Mouse (Mus musculus) cerebellum, postnatal 10 days (tissue): ENCODE results near the gene Mast4.
"Not testable (repeated sequence)": the region's sequence is repeated elsewhere in the genome, so short reads cannot be mapped to it uniquely, and the experiment has no call there.

Experiments used
- DNase-seq, 2 experiments: peaks; one replicate each; pipeline ENCODE4 v3.0.0; 2021; ENCODE audit warnings: mixed read lengths in 2 of 2

Mast4 gene

DNA sequence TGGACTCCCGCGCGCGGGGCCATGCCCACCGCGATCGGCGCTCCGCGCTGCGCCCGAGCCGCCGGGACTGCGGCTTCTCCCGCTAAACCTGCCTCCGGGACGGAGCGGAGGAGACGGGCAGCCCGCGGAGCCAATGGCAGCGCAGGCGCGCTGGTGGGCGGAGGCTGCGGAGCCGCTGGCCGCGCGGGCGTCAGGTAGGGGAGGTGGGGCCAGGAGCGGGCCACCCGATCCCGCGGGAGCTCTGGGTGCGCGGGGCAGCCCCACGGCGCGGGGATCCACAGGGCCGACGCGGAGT, at the start of gene Mast4:
TSS of gene Mast4 (minus strand) at position 106 of the 295 bp plus-strand sequence.
- peak; percentile 91 to 96 for DNase-seq

DNA sequence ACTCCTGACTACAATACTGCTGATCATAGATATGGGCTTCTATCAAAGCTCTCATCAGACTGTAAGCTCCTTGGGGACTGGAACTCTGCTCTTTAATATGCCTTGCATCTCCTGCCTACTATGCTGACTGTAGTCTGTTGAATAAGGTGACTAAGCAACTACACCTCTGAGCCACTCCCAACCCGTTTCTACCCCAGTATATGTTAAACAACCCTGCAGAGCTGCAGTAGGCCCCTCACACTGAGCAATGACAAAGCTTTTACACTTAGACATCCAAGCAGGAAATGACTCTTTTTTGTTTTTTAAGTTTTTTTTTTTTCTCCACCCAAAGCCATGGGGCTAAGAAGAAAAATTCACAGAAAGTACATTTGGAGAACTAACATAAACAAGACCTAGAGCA, 40.2 kb upstream of the Mast4 start:
- no peak for DNase-seq

DNA sequence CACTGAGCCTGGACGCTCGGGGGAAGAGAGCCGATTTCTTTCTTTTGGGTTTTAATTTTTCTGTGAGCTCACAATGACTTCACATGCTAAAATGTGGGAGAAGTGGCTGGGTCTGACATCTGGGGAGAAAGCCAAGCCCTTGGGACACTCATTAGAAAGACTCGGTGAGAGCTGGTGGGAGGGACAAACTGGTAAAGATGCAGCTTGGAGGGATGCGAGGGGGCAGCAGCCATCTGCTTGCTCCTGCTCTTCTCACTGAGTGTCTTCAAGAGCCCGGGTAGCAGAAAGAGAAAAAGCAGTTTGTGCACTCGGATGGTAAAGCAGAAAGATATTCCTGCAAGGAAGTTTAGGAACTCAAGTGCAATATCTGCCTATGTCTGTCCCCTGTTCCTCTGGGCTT, 34.9 kb upstream of the Mast4 start:
- DNase-seq: no peak

DNA sequence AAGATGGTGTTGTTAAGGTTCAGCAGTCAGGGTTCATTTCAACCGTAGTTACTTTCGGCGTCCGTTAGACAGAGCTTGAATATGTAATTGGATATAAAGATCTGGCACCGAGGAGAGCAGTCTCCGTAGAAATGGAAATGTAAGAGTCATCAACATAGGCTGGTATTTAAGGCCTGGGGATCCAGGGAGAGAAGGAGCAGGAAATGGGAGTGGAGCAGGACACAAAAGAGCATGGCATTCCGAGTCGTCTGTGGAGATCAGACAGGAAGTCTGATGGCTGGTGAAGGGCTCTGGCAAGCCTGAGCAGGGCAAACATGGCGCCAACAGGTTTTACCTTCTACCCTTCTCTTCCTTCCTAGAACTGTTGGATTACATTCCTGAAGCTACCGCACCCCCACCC, 28.9 kb upstream of the Mast4 start:
- DNase-seq: no peak

DNA sequence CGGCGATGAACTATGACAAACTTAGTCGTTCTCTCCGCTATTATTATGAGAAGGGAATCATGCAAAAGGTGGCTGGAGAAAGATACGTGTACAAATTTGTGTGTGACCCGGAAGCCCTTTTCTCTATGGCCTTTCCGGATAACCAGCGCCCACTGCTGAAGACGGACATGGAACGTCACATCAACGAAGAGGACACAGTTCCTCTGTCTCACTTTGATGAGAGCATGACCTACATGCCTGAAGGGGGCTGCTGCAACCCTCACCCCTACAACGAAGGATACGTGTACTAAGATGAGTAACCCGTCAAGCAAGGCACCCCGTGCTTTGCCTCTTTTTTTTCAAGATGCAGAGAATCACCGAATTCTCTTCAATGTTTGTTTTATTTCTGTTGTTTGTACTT, 23.1 kb upstream of the Mast4 start:
- DNase-seq: not testable (repeated sequence)

DNA sequence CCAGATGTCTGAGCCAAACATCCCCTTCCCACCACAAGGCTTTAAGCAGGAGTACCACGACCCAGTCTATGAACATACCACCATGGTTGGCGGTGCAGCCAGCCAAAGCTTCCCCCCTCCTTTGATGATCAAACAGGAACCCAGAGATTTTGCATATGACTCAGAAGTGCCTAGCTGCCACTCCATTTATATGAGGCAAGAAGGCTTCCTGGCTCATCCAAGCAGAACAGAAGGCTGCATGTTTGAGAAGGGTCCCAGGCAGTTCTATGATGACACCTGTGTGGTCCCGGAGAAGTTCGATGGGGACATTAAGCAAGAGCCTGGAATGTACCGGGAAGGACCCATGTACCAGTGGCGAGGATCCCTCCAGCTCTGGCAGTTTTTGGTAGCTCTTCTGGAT, 22.6 kb upstream of the Mast4 start:
- not testable (repeated sequence) for DNase-seq

DNA sequence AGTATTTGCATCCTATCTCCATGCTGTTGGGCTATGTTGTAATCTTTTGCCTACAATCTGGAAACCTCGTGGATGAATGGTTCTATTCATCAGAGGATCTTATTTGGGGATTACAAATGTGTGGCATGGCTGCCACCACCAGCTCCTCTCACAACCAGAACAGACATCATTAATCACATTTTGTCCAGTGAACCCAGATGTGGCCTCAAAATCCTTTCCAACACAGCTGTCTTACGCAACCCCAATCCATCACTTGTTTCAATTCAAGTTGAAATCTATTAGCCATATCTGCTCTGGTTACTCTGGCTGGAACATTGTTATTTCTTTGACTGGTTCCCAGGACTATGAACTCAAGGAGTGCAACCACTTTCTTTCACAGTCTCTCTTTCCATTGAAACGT, 20.4 kb upstream of the Mast4 start:
- no peak for DNase-seq

DNA sequence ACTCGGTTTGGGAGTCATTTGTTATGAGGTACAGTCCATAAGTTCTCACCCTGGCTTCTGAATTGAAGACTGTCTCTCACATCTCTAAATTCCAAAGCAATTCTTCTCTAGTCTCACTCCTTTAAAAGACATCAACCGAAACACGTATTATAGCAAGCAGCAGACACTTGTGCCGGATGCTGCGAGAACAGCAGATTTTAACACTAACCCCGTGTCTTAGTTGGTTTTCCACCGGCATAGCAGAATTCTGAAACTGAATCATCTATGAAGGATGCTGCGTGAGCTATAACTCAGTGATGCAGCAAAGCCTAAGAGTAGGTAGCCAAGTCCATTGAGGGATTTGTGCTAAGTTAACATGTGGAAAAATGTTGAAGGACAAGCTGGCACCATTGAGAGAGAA, 10.5 kb upstream of the Mast4 start:
- no peak for DNase-seq

DNA sequence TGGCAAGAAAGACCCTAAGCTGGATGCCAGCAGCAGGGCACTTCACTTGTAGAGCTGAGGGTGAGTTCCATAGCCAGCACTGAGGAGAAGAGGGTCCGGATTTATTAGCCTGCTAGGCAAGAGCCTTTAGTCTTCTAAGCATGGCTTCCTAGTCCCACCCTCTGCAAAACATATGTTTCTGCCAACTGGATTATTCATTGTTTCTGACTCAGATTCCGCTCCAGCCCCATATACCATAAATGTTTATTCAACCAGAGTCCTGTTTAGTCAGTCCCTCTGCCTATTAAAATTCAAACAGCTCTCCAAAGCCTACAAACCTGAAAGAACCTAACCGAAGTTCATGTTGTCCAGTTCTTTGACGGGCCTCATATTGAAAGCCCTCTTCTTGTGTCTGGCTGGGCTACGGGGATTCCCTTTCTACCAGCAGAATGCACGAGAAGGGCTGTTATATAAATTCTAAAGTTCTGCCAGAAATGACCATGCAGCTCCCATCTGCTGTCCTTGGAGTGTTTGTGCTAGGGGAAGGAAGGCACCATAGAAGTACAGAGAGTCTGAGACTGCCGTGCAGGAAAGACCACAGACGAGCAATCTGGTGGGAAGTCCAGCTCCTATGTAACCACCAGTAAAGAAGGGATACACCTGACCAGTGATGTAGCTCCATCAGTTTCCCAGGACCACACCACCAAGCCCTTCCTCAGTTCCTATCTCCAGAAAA, 9.9 kb upstream of the Mast4 start:
- peak in 1 of 2 experiments; percentile 10 for DNase-seq

DNA sequence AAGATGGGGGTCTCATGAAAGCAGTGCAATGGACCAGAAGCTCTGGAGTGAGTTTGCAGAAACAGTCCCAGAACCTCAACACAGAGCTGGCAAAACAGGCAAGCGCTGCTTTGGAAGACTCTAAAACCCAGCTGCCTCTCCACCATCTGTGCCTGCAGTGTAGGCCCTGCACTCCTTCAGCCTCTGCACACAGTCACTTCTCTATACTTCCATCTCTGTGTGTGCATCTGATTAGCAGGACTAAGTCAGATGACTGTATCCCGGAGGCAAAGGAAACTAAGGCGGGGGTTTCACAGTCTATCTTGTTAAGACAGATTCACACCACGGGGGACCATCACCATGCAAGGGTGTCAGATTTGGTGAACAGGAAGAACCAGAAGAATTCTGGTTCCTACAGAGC, 6.7 kb upstream of the Mast4 start:
- DNase-seq: no peak

DNA sequence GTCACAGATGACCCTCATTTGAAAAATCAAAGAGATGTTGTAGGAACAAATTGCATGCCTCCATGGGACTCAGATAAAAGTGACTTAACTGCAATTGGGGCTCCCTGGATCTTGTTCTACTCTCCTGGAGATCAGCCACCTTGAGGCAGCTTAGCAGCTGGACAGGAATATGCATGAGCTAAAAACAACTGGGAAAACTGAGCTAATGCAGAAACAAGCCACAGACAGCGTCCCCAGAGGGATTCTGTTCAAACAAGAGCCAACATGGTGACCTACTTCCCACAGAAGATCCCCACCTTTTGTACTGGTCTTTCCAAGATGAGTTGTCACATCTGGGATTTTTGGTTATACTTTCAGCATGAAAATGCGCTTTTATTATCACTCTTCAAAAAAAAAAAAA, 4.3 kb upstream of the Mast4 start:
- DNase-seq: no peak

DNA sequence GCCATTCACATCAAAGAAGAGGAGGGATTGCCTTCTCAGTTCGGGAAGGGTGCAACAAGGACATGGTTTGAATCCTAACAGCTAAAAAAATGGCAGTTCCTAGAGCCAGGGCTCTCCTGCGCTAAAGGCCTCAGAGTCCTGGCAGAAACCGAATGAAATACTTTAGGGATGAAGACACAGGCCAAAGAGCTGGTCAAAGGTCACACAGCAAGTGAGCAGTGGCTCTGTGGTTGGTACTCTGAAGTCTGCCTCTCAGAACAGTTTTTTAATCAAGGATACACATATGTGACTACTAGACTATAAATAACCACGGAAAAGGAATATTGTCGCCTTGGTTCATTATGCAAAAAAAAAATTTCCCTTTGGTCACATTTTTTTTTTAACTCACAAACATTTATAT, 1.9 kb upstream of the Mast4 start:
- no peak for DNase-seq

DNA sequence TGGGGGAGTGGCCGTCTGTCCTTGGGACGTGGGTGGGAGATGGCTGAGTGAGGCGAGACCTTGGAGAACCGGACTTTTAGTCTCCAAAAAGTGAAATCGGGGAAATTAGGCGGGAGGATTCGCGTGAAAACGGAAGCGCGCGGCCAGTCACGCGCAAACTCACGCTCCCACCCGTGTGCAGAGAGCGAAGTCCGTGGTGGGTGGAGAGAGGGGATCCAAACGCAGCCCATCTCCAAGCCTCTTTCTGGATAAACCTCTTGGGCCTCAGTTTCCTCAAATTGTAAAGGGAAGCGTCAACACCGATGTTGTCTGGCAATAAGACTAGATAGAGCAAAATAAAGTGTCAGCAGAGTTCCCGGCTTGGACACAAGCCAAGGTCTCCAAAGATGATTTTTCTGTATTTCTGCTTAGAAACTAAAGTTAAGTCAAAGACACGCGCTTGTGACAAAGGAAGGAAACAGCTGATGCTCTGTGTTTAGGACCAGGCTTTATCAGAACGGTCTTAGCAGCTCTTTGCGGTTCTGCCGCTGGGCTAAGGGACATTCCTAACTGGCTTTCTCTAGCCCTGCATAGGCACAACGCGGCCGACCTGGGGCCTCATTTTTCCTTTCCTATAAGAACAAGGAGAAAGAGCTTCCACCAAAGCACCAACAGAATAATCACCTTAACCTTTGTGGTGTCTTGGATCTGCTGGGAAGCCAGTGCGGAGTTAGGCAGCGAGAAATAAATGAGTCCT, 594 bp upstream of the Mast4 start:
- peak; percentile 16 to 30 for DNase-seq

DNA sequence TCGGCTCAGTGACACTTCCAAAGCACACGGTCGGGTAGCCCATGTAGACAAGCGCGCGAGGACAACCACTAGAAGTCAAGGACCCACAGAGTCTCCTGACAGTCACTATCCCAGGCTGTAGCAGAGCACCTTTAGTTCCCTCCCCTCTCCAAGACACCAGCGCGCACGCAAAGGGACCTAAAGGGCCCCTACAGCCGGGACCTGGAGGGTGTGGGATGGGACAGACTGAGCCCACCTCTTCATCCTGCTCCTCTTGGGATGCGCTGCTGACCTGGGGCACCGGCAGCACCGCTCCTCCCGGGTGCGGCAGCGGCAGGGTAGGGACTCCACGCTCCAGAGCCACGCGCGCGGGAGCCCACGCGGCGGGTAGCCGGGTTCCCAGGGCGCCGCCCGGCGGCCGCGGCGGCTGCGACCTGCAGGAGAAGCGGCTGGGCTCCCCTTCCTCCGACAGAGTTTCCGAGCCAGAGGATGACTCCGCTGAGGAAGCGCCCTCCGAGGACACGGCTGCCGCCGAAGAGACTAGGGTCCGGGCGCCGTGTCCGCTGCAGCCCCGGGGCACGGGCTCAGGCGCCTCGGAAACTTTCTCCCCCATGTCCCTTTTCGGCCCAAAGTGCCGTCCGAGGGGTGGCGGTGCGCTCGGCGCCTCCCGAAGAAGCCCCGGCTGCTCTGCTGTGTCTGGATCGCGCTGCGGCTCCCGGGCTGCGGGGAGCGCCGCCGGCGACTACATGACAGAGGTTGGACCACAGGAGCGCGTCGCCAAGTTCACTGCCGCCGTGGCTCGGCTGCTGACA, 501 bp downstream of the Mast4 start:
- peak in 1 of 2 experiments; percentile 46 for DNase-seq

DNA sequence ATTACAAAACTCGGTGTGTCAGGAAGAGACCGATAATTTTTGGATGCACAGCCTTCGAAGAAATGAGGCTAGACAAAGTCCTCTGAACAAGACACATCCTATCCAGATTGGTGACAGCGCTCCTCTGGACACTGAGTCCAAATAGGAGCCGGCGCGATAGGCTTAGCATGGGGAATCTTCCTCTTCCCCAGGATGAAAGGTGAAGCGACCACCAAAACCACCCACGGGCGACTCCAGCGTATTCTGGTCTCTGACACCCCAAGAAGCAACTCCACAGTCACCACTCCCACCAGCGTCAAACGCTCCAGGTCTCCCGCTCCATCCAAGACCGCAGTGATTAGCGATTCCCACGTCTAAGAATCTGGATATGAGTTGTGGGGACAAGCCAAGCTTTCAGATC, 1.1 kb downstream of the Mast4 start:
- peak in 1 of 2 experiments; percentile 12 for DNase-seq

DNA sequence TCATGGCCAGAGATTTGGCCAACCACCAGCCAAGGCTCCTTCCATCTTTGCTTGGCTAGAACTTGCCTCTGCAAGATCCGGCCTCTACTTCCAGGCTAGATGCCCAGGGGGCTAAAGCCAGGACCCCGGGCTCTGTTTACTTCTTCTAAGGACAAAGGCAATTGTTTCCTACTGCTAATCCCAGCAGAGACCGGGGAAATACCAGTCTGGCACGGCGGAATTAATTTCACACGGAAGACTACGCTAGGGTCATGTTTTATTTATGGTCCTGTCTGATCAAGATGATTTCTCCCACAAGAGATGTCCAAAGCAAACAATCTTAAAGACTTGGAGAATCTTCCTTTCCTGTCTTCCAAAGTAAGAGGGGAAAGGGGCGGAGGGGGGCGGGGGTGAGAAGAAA, 1.6 kb downstream of the Mast4 start:
- DNase-seq: no peak

DNA sequence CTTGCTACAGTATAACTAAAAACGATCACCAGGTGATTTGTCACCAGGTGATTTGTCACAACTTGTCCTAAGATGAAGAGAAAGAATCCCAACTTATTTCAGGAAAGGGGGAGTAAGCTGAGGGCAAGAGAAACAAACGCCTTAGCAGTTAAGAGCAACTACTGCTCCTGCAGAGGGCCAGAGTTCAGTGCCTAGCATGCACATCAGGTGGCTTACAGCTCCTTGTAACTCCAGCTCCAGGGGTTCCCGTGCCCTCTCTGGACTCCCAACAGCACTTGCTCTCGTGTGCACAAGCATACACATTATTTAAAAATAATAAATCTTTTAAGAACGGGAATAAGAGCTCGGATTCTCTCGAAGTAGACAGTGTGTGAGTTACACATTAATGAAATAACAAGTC, 3.2 kb downstream of the Mast4 start:
- DNase-seq: no peak

DNA sequence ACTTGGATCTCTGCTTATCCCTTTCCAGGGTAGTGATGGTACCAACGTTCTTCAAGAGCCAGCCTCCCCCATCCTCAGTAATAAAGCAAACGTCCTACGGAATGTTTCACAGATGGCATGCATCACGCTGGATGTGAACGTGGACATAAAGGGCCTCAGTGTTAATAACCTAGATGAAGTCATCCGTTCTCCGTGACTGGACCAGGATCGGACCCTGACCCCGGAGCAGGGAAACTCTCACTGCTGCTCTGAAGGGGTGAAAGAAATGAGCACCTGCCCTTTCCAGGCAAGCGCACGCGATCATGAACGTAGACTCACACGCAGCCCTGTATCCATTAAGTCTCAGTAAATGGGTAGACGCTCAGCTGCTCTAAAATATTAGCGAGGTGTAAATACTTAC, 6.0 kb downstream of the Mast4 start:
- DNase-seq: no peak

DNA sequence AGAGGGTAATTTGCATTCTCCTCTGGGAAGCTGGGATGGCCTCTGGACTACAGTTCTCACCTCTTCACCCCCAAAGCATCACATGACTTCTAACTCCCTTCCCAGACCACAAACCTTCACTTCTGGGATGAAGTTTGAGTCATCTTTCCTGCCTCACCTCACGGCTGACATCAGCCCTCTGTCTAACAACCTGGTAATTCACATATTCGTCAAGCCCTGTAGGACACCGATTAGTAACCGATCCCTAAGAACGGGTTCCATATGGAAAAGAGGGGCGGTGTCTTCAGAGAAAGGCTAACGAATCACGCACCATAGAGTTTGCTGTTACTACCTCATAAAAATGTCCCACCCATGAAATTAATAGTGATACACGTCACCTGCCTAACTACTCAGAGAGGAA, 6.5 kb downstream of the Mast4 start:
- DNase-seq: no peak

DNA sequence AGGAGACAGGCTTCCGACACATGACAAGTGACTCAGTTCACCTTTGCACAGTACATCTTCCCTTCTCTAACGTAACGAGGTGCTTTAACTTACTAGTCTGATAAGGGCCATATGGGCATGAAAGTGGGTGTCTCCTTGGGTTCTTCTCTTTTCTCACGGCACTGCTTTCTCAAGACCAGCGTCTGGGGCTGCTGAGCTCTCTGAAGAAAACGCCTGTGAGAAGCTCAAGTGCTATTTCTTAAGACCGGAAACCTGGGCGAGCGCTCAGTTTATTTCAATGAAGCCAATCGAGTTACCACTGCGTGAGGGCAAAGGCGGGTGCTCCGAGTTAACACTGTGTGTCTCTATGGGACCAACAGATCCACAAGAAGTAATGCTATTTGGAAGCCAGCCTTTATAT, 8.1 kb downstream of the Mast4 start:
- no peak for DNase-seq

DNA sequence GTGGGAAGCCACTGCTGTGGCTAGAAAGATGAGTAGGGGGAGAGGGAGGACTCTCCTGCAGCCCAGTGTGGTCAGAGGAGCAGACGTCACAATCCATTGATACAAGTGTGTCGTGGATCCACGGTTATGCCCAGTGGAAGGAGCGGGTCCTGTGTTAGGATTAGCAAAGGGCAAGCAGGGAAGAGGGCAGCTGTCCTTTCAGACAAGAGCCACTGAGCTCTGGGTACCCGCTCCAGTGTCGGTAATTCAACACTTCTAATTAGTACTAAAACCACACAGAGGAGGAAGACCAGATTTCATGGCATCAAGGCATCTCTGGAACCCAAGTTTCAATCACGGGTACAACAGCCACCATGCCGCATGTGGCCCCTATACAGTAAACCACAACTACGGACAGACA, 14.4 kb downstream of the Mast4 start:
- DNase-seq: no peak

DNA sequence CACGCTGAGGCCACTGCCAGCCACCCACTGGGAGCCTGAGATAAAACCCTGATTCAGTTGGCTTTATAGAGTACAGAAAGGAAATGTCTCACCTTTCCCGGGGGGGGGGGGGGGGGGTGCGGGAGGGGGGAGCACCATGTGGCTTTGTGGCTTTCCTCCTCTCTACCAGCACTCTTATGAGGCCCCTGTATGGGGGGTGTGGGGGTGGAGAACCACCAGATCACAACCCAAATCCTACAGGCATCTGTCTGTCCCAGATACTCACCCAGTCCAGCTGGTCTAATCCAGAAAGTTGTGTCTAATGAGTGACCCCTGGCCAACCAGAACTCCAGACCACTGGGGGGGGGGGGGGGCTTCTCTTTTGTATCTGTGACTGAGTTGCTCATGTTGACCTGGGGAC, 15.0 kb downstream of the Mast4 start:
- peak in 1 of 2 experiments; percentile 12 for DNase-seq

DNA sequence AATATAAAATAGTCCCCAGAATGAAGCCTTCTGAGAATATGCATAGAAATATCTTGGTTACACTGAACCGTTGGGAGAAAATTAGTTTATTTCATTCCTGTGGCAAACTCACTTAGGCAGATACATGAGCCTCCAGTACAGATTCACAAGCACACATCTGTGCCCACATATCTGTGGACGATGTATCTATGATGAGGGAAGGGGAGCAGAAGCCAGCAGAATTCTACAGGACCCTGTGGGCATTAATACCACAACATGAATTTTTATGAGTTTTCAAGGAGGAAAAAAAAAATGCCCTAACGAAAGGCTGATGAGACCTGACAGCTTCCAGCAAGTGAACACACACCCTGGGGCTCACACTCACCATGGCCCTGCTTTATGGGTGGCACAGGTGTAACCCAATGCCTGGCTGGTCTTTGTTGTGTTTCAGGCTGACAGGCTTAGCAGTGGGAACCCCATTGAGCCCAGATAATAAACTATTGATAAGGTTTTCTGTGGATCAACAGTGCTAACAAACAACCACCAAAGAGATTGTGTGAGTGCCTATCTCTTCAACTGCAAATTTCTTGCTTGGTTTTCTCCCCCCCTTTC, 17.4 kb downstream of the Mast4 start:
- DNase-seq: no peak
